Mouse (Mus musculus) embryo, embryonic 10 days (tissue): Measurements from ENCODE around the gene Pde9a.

Experiments
- DNase-seq: peaks from one replicate; pipeline ENCODE4 v3.0.0-alpha.2; 2015; ENCODE audit warnings: low spot score

Pde9a gene

GRCm38 (mm10) chr17:31433401-31433928, 47.5 kb downstream of the Pde9a start:
- DNase-seq: no peak

DNA sequence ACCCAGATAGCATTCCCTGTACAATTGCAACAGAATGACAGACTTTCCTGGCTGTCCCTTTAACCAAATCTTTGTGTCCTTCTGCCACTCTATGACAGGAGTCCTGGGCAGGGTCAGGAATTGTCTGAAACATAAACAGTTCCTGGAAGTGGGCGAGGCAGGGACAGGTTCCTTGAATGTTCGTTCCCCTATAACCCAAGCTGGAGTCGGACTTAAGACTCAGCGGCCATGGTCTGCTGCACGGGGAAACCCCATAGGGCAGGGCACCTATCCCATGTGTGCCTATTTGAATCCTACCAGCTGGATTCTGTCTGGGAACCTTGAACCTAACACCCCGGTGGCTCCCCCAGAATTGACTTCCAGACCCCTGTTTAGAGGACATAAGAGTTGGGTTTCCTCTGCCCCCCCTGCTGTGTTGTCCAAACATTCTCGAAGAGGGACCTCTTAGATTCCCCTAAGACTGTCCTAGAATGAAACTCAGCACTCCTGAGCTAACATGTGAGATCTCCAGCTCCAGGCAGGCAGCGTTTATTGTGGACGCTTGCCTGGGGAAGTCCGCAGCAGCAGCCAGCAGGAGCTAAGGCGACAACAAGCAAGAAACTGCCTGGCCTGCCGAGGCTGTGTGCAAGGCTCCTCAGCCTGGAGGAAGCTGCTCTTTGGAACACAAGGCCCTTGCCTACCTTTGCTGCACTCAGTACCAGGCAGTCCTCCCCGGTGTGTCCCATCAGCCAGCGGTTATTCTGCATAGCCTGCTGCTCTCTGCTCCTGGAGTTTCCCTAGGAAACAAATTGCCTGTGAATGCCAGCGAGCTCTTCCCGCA, 48.2 kb downstream of the Pde9a start:
- DNase-seq: peak; percentile 36

DNA sequence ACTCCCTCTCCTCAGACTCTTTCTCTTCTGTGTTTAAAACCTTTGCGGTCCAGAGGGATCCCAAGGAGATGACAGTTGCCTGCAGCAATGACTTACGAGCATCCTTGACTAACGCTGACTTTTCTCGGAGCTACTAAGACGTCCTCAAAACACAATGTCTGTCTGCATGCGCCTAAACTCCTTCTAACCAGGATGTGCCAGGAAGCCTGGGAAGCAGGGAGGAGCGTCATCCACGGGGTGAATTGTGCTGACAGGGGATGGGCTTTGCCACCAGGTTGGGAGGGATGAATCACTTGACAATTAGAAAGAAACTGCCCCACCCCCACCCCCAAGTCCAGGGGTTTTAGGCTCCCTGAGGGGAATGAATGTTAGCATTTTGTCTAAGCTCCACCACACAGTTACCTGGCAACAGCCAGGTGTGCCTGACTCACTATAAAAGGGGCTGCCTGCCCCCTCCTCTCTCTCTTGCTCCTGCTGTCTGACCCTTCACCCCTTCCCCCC, 48.9 kb downstream of the Pde9a start:
- DNase-seq: peak; percentile 32

GRCm38 (mm10) chr17:31435934-31436813, 50.2 kb downstream of the Pde9a start:
- peak; percentile 31 for DNase-seq

GRCm38 (mm10) chr17:31436814-31437406, 50.9 kb downstream of the Pde9a start:
- DNase-seq: no peak

GRCm38 (mm10) chr17:31437482-31437881, 51.5 kb downstream of the Pde9a start:
- DNase-seq: no peak

- DNase-seq: no peak
Measured at GRCm38 (mm10) chr17:31439978-31440377, 54.0 kb downstream of the Pde9a start.

DNA sequence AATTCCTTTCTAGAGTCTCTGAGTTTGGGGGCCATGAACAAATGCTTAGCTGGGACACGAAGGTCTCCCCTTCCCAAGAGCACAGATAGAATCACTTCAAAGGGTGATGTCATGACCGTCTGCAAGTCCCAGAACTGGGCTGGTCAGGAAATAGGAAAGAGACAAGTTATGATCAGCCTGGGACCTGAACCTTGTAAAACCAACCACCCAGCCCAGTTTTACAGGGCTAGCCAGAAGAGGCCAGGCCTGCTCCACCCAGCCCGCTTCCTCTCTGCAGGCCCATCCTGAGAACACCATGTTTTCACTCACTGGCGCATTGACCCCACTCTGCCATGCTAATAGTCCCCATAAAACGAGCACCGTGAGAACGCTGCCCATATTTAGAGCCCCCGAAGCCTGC, 56.5 kb downstream of the Pde9a start:
- DNase-seq: no peak

- DNase-seq: no peak
Measured at GRCm38 (mm10) chr17:31444251-31444650, 58.2 kb downstream of the Pde9a start.

GRCm38 (mm10) chr17:31445061-31445731, 59.2 kb downstream of the Pde9a start:
- peak; percentile 77 for DNase-seq

- DNase-seq: no peak
Measured at GRCm38 (mm10) chr17:31447766-31448165, 61.8 kb downstream of the Pde9a start.

- no peak for DNase-seq
Measured at GRCm38 (mm10) chr17:31448519-31448918, 62.5 kb downstream of the Pde9a start.

GRCm38 (mm10) chr17:31450206-31450605, 64.2 kb downstream of the Pde9a start:
- DNase-seq: no peak

GRCm38 (mm10) chr17:31451179-31451708, 65.2 kb downstream of the Pde9a start:
- no peak for DNase-seq

DNA sequence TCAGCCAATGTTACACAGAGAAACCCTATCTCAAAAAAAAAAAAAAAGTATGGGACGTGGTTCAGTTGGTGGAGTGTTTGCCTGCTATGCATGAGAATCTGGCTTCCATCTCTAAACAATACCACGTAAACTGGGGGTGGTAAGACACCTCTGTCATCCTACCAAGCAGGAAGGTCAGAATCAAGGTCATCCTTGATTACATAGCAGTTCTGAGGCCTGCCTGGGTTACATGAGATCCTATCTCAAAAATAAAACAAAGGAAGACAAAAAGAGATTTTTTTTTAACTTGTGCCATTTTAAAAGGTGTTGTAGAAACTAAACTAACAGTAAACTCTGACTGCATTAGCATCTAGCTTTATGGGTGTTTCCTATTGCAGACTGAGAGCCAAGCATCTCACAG, 66.8 kb downstream of the Pde9a start:
- DNase-seq: no peak

DNA sequence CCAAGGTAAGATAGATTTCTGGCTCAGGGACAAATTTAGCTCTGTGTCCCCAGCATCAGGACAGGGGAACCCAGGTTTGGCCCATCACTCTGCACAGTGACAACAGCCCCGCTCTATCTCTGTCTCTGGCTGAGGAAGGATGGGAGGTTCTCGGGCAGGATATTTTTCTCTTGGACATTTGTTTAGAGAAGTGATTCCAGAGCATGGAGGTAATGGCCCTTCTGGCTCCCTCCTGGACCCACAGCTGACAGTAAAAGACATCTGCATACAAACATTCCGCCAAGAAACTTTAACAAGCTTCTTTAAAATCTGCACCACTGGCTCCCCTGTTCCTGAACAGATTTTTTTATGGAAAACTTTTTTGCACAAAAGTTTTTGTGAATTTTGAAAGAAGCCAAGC, 67.5 kb downstream of the Pde9a start:
- no peak for DNase-seq

DNA sequence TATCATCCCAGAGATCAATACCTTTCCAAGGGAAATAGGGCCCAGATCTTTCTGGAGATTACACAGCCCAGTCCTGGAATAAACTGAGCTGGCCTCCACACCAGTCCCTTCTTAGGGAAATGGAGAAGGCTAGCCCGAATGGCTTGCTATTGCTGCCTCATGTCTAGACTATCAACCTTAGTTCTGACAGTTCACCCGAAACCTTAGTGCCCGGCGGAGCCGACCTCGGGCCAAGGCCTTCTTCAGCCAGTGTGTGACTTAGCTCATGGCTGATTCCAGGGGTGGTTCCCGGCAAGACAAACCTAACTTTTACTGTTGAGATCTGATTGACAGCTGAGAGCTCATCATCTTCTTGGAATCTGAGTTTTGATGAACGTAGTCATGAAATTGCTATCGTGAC, 68.0 kb downstream of the Pde9a start:
- no peak for DNase-seq

DNA sequence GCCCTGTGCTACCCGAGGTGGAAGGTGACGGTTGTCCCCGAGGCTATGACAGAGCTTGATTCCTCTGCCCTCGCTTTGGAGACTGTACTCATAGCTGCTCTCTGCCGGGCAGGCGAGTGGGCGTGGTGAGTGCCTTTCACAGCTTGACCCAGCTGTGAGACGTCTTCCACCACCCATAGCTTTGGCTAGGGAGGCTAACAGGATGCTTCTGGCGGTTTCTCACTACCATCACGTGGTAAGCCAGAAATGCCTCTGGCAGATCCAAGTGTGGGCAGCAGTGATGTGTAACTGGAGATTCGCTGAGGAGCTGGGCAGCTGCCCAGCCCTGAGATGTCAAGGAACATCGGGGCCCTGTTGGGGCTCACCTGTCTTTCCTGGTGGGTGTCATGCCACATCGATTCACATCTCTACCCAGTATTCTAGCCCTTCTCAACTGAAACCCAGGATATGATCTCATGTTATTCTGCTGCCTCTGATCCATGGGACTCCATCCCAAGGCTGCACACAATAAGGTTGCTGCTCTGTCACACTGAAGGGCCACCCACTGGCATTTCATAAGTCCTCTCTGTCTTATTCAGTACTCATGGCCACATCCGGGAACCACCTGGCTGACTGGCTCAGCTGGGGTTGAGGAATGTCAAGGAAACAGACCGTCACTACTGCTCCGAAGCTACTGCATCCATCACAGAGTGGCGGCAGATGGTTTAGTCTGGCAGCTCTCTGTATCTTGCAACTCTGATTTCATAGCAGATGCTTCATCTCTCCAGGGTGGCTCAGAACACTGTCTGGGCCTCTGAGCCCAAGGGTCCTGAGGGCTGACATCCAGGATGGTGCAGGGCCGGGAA, 70.9 kb downstream of the Pde9a start:
- no peak for DNase-seq

DNA sequence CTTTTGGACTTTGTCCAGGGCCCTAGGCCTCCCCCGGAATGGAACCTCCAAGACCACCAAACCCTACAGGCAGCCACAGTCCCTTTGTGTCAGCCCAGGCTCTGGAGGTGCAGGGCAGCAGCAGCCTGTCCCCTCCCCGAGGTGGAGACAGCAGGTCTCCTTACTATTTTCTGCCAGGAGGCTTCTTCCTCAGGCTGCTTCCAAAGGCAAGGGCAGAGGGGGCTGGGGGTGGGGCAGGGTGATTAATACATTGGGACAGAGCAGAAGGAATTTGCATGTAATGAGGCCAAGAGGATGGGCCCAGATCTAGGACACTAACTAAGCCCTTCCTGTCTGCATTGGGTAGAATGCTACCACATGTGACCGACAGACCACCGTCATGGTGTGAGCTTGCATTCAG, 74.4 kb downstream of the Pde9a start:
- no peak for DNase-seq

DNA sequence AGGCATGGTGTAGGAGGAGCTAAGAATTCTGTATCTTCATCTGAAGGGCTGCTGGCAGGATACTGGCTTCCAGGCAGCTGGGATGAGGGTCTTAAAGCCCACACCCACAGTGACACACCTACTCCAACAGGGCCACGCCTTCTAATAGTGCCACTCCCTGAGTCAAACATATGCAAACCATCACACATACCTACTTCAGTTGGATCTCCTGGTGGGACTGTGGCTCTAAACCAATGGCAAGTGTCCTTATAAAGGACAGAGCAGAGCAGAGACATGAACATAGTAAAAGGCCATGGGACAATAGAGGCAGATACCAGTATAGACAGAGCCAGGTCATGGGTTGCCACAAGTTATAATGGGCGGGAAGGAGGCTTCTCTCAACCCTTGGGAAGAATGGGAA, 76.5 kb downstream of the Pde9a start:
- no peak for DNase-seq

DNA sequence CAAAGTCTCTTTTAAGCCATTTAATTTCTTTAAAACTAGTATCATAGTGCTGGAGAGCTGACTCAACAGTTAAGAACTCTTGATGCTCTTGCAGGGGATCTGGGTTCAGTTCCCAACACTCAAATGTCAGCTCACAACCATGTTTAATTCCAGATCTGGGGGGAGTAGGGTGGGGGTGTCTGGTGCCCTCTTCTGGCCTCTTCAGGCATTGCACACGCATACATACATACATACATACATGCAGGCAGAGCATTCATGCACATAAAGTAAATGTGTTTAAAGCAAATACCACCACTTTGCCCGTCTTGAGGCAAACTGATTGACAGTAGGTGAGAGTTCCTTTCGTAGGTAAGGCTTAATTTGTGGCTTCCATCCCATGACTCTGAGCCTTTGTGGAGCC, 80.8 kb downstream of the Pde9a start:
- no peak for DNase-seq
